Mouse (Mus musculus) midbrain, postnatal 0 days (tissue): ENCODE measurements around the gene Tcp11l1. TPM values are rescaled to one million over a fixed set of nuclear protein-coding genes. Genes with fewer than 3 reads are reported as not detected.
A peak's percentile ranks its signal among the peaks of the same experiment; 100 is the strongest.

Experiments
- ATAC-seq: fragments of 200-750 bp; cut with Nextera tagmentation; 2 replicates; pipeline ENCODE4 v1.8.0; 2017; ENCODE audit warnings: moderate number of reproducible peaks, mild to moderate bottlenecking, moderate TSS enrichment, moderate library complexity; ENCODE audit not compliant: low FRiP score
- DNase-seq: peaks from one replicate; pipeline ENCODE4 v3.0.0-alpha.2; 2015; ENCODE audit warnings: low spot score
- H3K27ac ChIP-seq: fragments of 300-500 bp; sonication (generic); 2 replicates; pipeline ENCODE4 v1.5.1; 2014; ENCODE audit warnings: low read depth, mild to moderate bottlenecking, low read length, mixed read lengths
- H3K27me3 ChIP-seq: fragments of 300-500 bp; sonication (generic); 2 replicates; pipeline ENCODE4 v1.6.1; 2014; ENCODE audit warnings: low read length, control low read depth, mixed read lengths; ENCODE audit not compliant: insufficient read depth
- H3K36me3 ChIP-seq: fragments of 300-500 bp; sonication (generic); 2 replicates; pipeline ENCODE4 v1.6.1; 2014; ENCODE audit warnings: low read length, control low read depth, mixed read lengths; ENCODE audit not compliant: insufficient read depth
- H3K4me1 ChIP-seq: fragments of 300-500 bp; sonication (generic); 2 replicates; pipeline ENCODE4 v1.6.1; 2014; ENCODE audit warnings: mild to moderate bottlenecking, control low read depth, antibody characterized with exemption, low read length, mixed read lengths; ENCODE audit not compliant: insufficient read depth
- H3K4me2 ChIP-seq: fragments of 300-500 bp; sonication (generic); 2 replicates; pipeline ENCODE4 v1.6.1; 2014; ENCODE audit warnings: low read depth, mild to moderate bottlenecking, low read length, mixed read lengths; ENCODE audit not compliant: poor library complexity, severe bottlenecking
- H3K4me3 ChIP-seq: fragments of 300-500 bp; sonication (generic); 2 replicates; pipeline ENCODE4 v1.5.1; 2014; ENCODE audit warnings: low read depth, mild to moderate bottlenecking, low read length, moderate library complexity
- H3K9ac ChIP-seq: fragments of 300-500 bp; sonication (generic); replicated peaks from 2 replicates; pipeline ENCODE4 v1.6.1; 2014; ENCODE audit warnings: mild to moderate bottlenecking, low read length, moderate library complexity, mixed read lengths; ENCODE audit not compliant: poor library complexity, severe bottlenecking
- H3K9me3 ChIP-seq: fragments of 300-500 bp; sonication (generic); 2 replicates; pipeline ENCODE4 v1.6.1; 2016; ENCODE audit warnings: low read length, control low read depth
- CTCF ChIP-seq: IDR thresholded peaks from 2 replicates; pipeline ENCODE4 v1.5.1; 2016; ENCODE audit warnings: antibody characterized with exemption, mild to moderate bottlenecking
- WGBS: fragments of 180-500 bp; shearing (Covaris S2); extraction: QIAGEN DNeasy Blood & Tissue Kit; methylation state at CpG from one replicate; pipeline ENCODE4 v1.1.7; 2014; 5-methylcytosine and 5-hydroxymethylcytosine counted together
- polyA plus RNA-seq: library from polyadenylated mRNA; unstranded; fragments of >200 nt; fragmentation: Nextera tagmentation; extraction: Ambion mirVana; gene quantifications from 2 replicates; pipeline ENCODE4 v1.2.1, GENCODE M21; 2015
- total RNA-seq: library from RNA; depleted of rRNA; stranded (reverse); fragments of >200 nt; gene quantifications from 2 replicates; pipeline ENCODE4 v1.2.3, GENCODE M21; 2014

Tcp11l1 gene
- total and polyA plus RNA-seq, 2 experiments from 2014 or later = 27.8 to 58.8 TPM

GRCm38 (mm10) chr2:104736241-104736640 is 24.3 kb upstream of the Tcp11l1 start:
- 66% methylated on average over 7 of the region's 7 CpGs for WGBS
- no peak for TF ChIP-seq CTCF
- ATAC-seq = no peak
- Histone ChIP-seq H3K9me3 (no peaks in the 10 kb centered on the region), H3K4me3 (no peak overlapping the region), H3K27me3 (peaks cover 7% of the 10 kb centered on the region; the same call in 1 of the 2 replicates), H3K4me1 (no peaks in the 10 kb centered on the region), H3K27ac (no peak overlapping the region), H3K4me2 (no peak overlapping the region), H3K36me3 (no peaks in the 10 kb centered on the region), H3K9ac (no peak overlapping the region)
- peak; percentile 15 for DNase-seq

GRCm38 (mm10) chr2:104732562-104733256 is 20.7 kb upstream of the Tcp11l1 start:
- no peak overlapping the region for H3K4me2 ChIP-seq
- DNase-seq (no peak), ATAC-seq (no peak)
- no peaks in the 10 kb centered on the region for H3K36me3 ChIP-seq
- no peaks in the 10 kb centered on the region for H3K4me1 ChIP-seq
- H3K27me3 ChIP-seq = no peaks in the 10 kb centered on the region
- no peak overlapping the region for H3K9ac ChIP-seq
- no peak overlapping the region for H3K27ac ChIP-seq
- no peaks in the 10 kb centered on the region for H3K9me3 ChIP-seq
- no peak overlapping the region for H3K4me3 ChIP-seq
- WGBS = 70% methylated on average over 7 of the region's 7 CpGs
- no peak for TF ChIP-seq CTCF

- Histone ChIP-seq H3K9me3 (no peaks in the 10 kb centered on the region), H3K27me3 (no peaks in the 10 kb centered on the region), H3K4me1 (no peaks in the 10 kb centered on the region), H3K36me3 (no peaks in the 10 kb centered on the region), H3K4me2 (no peak overlapping the region), H3K9ac (no peak overlapping the region), H3K4me3 (no peak overlapping the region), H3K27ac (no peak overlapping the region)
- ATAC-seq (no peak), DNase-seq (no peak)
- 91% methylated on average over 9 of the region's 9 CpGs for WGBS
- no peak for TF ChIP-seq CTCF
These were observed 20.1 kb upstream of the Tcp11l1 start for GRCm38 (mm10) chr2:104732033-104732444.

- no peak for TF ChIP-seq CTCF
- no peak overlapping the region for H3K4me3 ChIP-seq
- no peak overlapping the region for H3K9ac ChIP-seq
- no peak for DNase-seq
- no peak overlapping the region for H3K27ac ChIP-seq
- no peak for ATAC-seq
- H3K4me2 ChIP-seq = no peak overlapping the region
- H3K9me3 ChIP-seq = no peaks in the 10 kb centered on the region
- no peaks in the 10 kb centered on the region for H3K4me1 ChIP-seq
- no peaks in the 10 kb centered on the region for H3K36me3 ChIP-seq
- H3K27me3 ChIP-seq = no peaks in the 10 kb centered on the region
- WGBS = 63% methylated on average over 1 of the region's 1 CpGs
These were observed 15.4 kb upstream of the Tcp11l1 start for GRCm38 (mm10) chr2:104727369-104727768.

- Histone ChIP-seq H3K36me3 (no peaks in the 10 kb centered on the region), H3K4me1 (no peaks in the 10 kb centered on the region), H3K9ac (no peak overlapping the region), H3K4me2 (no peak overlapping the region), H3K4me3 (no peak overlapping the region), H3K27ac (no peak overlapping the region), H3K9me3 (no peaks in the 10 kb centered on the region), H3K27me3 (no peaks in the 10 kb centered on the region)
- ATAC-seq (no peak), DNase-seq (no peak)
- TF ChIP-seq CTCF = no peak
- WGBS = 91% methylated on average over 3 of the region's 3 CpGs
These were observed 10.1 kb upstream of the Tcp11l1 start for GRCm38 (mm10) chr2:104722021-104722420.

- DNase-seq (no peak), ATAC-seq (no peak)
- Histone ChIP-seq H3K27me3 (no peaks in the 10 kb centered on the region), H3K27ac (no peak overlapping the region), H3K9ac (no peak overlapping the region), H3K9me3 (no peaks in the 10 kb centered on the region), H3K4me3 (no peak overlapping the region), H3K36me3 (no peaks in the 10 kb centered on the region), H3K4me1 (no peaks in the 10 kb centered on the region), H3K4me2 (no peak overlapping the region)
- no peak for TF ChIP-seq CTCF
- WGBS = 94% methylated on average over 4 of the region's 4 CpGs
These were observed 5.9 kb upstream of the Tcp11l1 start for GRCm38 (mm10) chr2:104717827-104718226.
